In the genomic region with DNA sequence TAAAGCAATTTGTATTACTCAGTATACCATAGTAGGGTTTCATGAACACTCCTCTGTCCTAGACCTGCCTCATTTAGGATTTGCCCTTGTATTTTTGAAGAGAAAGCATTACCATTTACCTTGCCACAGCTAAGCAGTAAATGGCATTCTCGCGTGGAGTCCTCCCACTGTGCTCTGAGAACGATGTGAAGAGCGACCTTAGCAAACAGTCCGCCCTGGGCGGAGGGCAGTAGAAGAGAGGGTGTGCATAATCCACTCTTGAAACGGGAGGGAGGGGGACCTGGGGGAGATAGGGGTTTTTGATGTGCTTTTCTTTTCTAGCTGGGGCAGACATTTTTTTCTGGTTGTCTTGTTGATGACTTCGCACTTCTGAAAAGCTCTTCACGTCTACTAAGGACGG, we compare ENCODE assay signal across 33 mouse cellular contexts. TPM values are rescaled to one million over a fixed set of nuclear protein-coding genes. Genes with fewer than 3 reads are reported as not detected.
DNase-seq lines count a peak whose midpoint lies in the region; ATAC-seq and TF ChIP-seq lines count a peak whose summit lies in the region.
"Had no signal": no experiment of that assay in that cellular context is flagged by ENCODE, and none has a peak within 500 bp of the region (broad histone marks: within the 10 kb centered on the region; RNA-seq: fewer than 3 reads in every experiment).

No protein-coding gene starts in this region.

- no peak overlapping the region for H3K27ac ChIP-seq in heart, embryonic 13.5 days (replicated peaks)
- H3K27ac ChIP-seq in midbrain, embryonic 13.5 days: no peak overlapping the region
- H3K27ac ChIP-seq in midbrain, embryonic 15.5 days: no peak overlapping the region
- H3K27ac ChIP-seq: embryonic facial prominence, embryonic 10.5 days; embryonic facial prominence, embryonic 13.5 days; forebrain, embryonic 12.5 days; gastrocnemius, adult 2 months; heart, adult 2 months; heart, embryonic 15.5 days; hindbrain, embryonic 10.5 days; hindbrain, embryonic 13.5 days; intestine, embryonic 15.5 days had no signal

- DNase-seq in heart, adult 8-10 months (ENCODE audit: low spot score): no peak
- peak; percentile 19 for DNase-seq in lung, adult 2 months
- no peak for DNase-seq in lung, postnatal 25 days (ENCODE audit: low spot score)
- peak; percentile 30 for DNase-seq in ZHBTc4 (ENCODE audit: low read depth, low spot score)
- no peak for DNase-seq in c-Kit-positive CD71-positive TER-119-positive erythroid progenitor cells, embryonic 14.5 days (ENCODE audit: low spot score)
- DNase-seq: adrenal gland, adult 2 months; adrenal gland, postnatal 14 days; B cell, adult 2 months; cerebellum, adult 11-12 months; cerebellum, adult 8-10 months; cerebellum, postnatal 10 days; cerebellum, postnatal 36 days; embryo, embryonic 11 days; gastrocnemius, adult 2 months; gastrocnemius, postnatal 14 days; heart, adult 2 months; heart, postnatal 10 days; heart, postnatal 36 days had no signal

- no peak for TF ChIP-seq CTCF in lung, adult 2 months (IDR thresholded peaks at IDR 0.05; ENCODE audit: insufficient read depth, low read length)

- H3K4me3 ChIP-seq in heart, embryonic 13.5 days: no peak overlapping the region
- peak overlapping the region; percentile 29 for H3K4me3 ChIP-seq in lung, adult 2 months (replicated peaks; ENCODE audit: extremely low read depth, low read depth, low read length)
- H3K4me3 ChIP-seq in midbrain, embryonic 13.5 days (replicated peaks): no peak overlapping the region
- no peak overlapping the region for H3K4me3 ChIP-seq in midbrain, embryonic 15.5 days
- H3K4me3 ChIP-seq: embryonic facial prominence, embryonic 10.5 days; embryonic facial prominence, embryonic 13.5 days; erythroblast, embryonic 14.5 days; forebrain, embryonic 12.5 days; gastrocnemius, adult 2 months; heart, adult 2 months; heart, embryonic 15.5 days; hindbrain, embryonic 10.5 days; hindbrain, embryonic 13.5 days; intestine, embryonic 15.5 days had no signal

- ATAC-seq in heart, embryonic 13.5 days (ENCODE audit: extremely low read depth, insufficient number of reproducible peaks, low FRiP score, low TSS enrichment): no peak
- peak; percentile 30; the same call in 1 of the 2 replicates for ATAC-seq in midbrain, embryonic 13.5 days
- ATAC-seq in midbrain, embryonic 15.5 days (replicated peaks): no peak
- ATAC-seq: forebrain, embryonic 16.5 days; hindbrain, embryonic 16.5 days; intestine, embryonic 15.5 days had no signal

- TF ChIP-seq POLR2A in lung, adult 2 months (IDR thresholded peaks at IDR 0.05; ENCODE audit: borderline replicate concordance, extremely low read depth, low read depth, low read length): no peak

- 0 out of 2 replicates have a peak, but pooled peaks cover 4% of the 10 kb centered on the region for H3K4me1 ChIP-seq in heart, embryonic 13.5 days
- H3K4me1 ChIP-seq in lung, adult 2 months (ENCODE audit: control insufficient read depth, insufficient read depth, low read length): peaks cover 2% of the 10 kb centered on the region; the same call in 1 of the 2 replicates
- no peaks in the 10 kb centered on the region for H3K4me1 ChIP-seq in midbrain, embryonic 13.5 days (replicated peaks)
- no peaks in the 10 kb centered on the region for H3K4me1 ChIP-seq in midbrain, embryonic 15.5 days
- H3K4me1 ChIP-seq: embryonic facial prominence, embryonic 10.5 days; embryonic facial prominence, embryonic 13.5 days; forebrain, embryonic 12.5 days; heart, embryonic 15.5 days; hindbrain, embryonic 10.5 days; hindbrain, embryonic 13.5 days; intestine, embryonic 15.5 days had no signal

- no peak overlapping the region for H3K4me2 ChIP-seq in heart, embryonic 13.5 days
- no peak overlapping the region for H3K4me2 ChIP-seq in midbrain, embryonic 13.5 days (replicated peaks)
- no peak overlapping the region for H3K4me2 ChIP-seq in midbrain, embryonic 15.5 days
- H3K4me2 ChIP-seq: embryonic facial prominence, embryonic 13.5 days; forebrain, embryonic 12.5 days; heart, embryonic 11.5 days; heart, embryonic 15.5 days; hindbrain, embryonic 13.5 days; intestine, embryonic 15.5 days had no signal

- no peaks in the 10 kb centered on the region for H3K9me3 ChIP-seq in heart, embryonic 13.5 days
- no peaks in the 10 kb centered on the region for H3K9me3 ChIP-seq in midbrain, embryonic 13.5 days
- no peaks in the 10 kb centered on the region for H3K9me3 ChIP-seq in midbrain, embryonic 15.5 days
- H3K9me3 ChIP-seq: embryonic facial prominence, embryonic 10.5 days; embryonic facial prominence, embryonic 13.5 days; forebrain, embryonic 12.5 days; heart, embryonic 15.5 days; hindbrain, embryonic 10.5 days; hindbrain, embryonic 13.5 days; intestine, embryonic 15.5 days had no signal

- 0 out of 2 replicates have a peak overlapping the region, but pooled peaks have one; percentile 44 for H3K9ac ChIP-seq in heart, embryonic 13.5 days
- H3K9ac ChIP-seq in midbrain, embryonic 13.5 days (replicated peaks): no peak overlapping the region
- no peak overlapping the region for H3K9ac ChIP-seq in midbrain, embryonic 15.5 days
- H3K9ac ChIP-seq: embryonic facial prominence, embryonic 13.5 days; forebrain, embryonic 12.5 days; heart, embryonic 15.5 days; hindbrain, embryonic 13.5 days; intestine, embryonic 15.5 days had no signal

- H3K36me3 ChIP-seq in heart, embryonic 13.5 days: no peaks in the 10 kb centered on the region
- H3K36me3 ChIP-seq in midbrain, embryonic 13.5 days: no peaks in the 10 kb centered on the region
- H3K36me3 ChIP-seq in midbrain, embryonic 15.5 days (replicated peaks): no peaks in the 10 kb centered on the region
- H3K36me3 ChIP-seq: embryonic facial prominence, embryonic 10.5 days; embryonic facial prominence, embryonic 13.5 days; forebrain, embryonic 12.5 days; heart, embryonic 15.5 days; hindbrain, embryonic 10.5 days; hindbrain, embryonic 13.5 days; intestine, embryonic 15.5 days had no signal

- WGBS in heart, embryonic 13.5 days: 58% methylated on average over 10 of the region's 10 CpGs
- 48% methylated on average over 10 of the region's 10 CpGs for WGBS in lung, adult 2 months
- WGBS in midbrain, embryonic 13.5 days: 64% methylated on average over 10 of the region's 10 CpGs
- WGBS in midbrain, embryonic 15.5 days: 71% methylated on average over 10 of the region's 10 CpGs

- no peaks in the 10 kb centered on the region for H3K27me3 ChIP-seq in heart, embryonic 13.5 days (replicated peaks)
- H3K27me3 ChIP-seq in midbrain, embryonic 13.5 days: no peaks in the 10 kb centered on the region
- no peaks in the 10 kb centered on the region for H3K27me3 ChIP-seq in midbrain, embryonic 15.5 days (replicated peaks)
- H3K27me3 ChIP-seq: embryonic facial prominence, embryonic 13.5 days; forebrain, embryonic 12.5 days; heart, embryonic 15.5 days; hindbrain, embryonic 13.5 days; intestine, embryonic 15.5 days had no signal

RNA-seq across cellular contexts. Expression of a gene that starts 13.2 kb away (rescaled TPM):
- 43.8 and 50.9 TPM in 2 replicates for polyA plus RNA-seq in heart, embryonic 13.5 days (2015; fragmentation: Nextera tagmentation; extraction: Ambion mirVana)
- total RNA-seq in heart, adult 8-10 months (2022): 10 to 100 TPM; 12.3 to 16.1 (median 12.9) TPM
- 19.5 and 23.1 TPM in 2 replicates for polyA plus RNA-seq in lung, adult 2 months (2012; rRNA removed)
- polyA plus RNA-seq in midbrain, embryonic 13.5 days (2015; fragmentation: Nextera tagmentation; extraction: Ambion mirVana): 73.9 and 77.7 TPM in 2 replicates
- 56.1 and 59.2 TPM in 2 replicates for polyA plus RNA-seq in midbrain, embryonic 15.5 days (2015; fragmentation: Nextera tagmentation; extraction: Ambion mirVana)

RNA-seq across cellular contexts. Expression of a gene that starts 27.9 kb away (rescaled TPM):
- not detected in 2 replicates for polyA plus RNA-seq in heart, embryonic 13.5 days (2015; fragmentation: Nextera tagmentation; extraction: Ambion mirVana)
- not detected for total RNA-seq in heart, adult 8-10 months (2022)
- 0.26 and 0.51 TPM in 2 replicates for polyA plus RNA-seq in lung, adult 2 months (2012; rRNA removed)
- polyA plus RNA-seq in midbrain, embryonic 13.5 days (2015; fragmentation: Nextera tagmentation; extraction: Ambion mirVana): 0.22 and 0.23 TPM in 2 replicates
- polyA plus RNA-seq in midbrain, embryonic 15.5 days (2015; fragmentation: Nextera tagmentation; extraction: Ambion mirVana): 0.26 and 0.38 TPM in 2 replicates
- total RNA-seq: adrenal gland, adult 2 months; adrenal gland, postnatal 14 days; ES-E14; gastrocnemius, adult 2 months; gastrocnemius, postnatal 14 days; heart, adult 2 months; heart, postnatal 10 days; heart, postnatal 36 days had no signal
- polyA plus RNA-seq: adrenal gland, adult 2 months; erythroblast, embryonic 14.5 days; heart, embryonic 15.5 days had no signal

Comparison
In these comparisons a context has a peak if more than half of its experiments do, and no peak if none do; other contexts are left out.
1. DNase-seq: peak in lung, adult 2 months (single experiment) and ZHBTc4 (single experiment); none in heart, adult 8-10 months (single experiment), lung, postnatal 25 days (single experiment) and c-Kit-positive CD71-positive TER-119-positive erythroid progenitor cells, embryonic 14.5 days (single experiment).